Mouse (Mus musculus) layer of hippocampus, adult 2 months (tissue): ENCODE measurements around the gene Cep135. TPM values are rescaled to one million over a fixed set of nuclear protein-coding genes. Genes with fewer than 3 reads are reported as not detected.

Experiments
- DNase-seq, 2 experiments: peaks; one replicate each; pipeline ENCODE4 v3.0.0; 2022; ENCODE audit warnings: low spot score in 2 of 2
- H3K27ac ChIP-seq: fragments of 200-600 bp; 2 replicates; pipeline ENCODE4 v1.8.1; 2022
- H3K4me3 ChIP-seq: fragments of 200-600 bp; 2 replicates; pipeline ENCODE4 v1.8.1; 2022; ENCODE audit warnings: mild to moderate bottlenecking
- CTCF ChIP-seq: fragments of 200-600 bp; conservative IDR thresholded peaks from 2 replicates; pipeline ENCODE4 v1.8.1; 2022; ENCODE audit warnings: antibody characterized with exemption, mild to moderate bottlenecking, moderate library complexity
- long read RNA-seq, 2 experiments: library from polyadenylated mRNA; stranded (forward); transcript quantifications; one replicate each; pipeline ENCODE4 v2.0.0; 2021; ENCODE audit warnings: borderline mapping rate in 2 of 2
- total RNA-seq, 2 experiments: library from RNA; stranded (reverse); gene quantifications; 2 replicates each; pipeline ENCODE4 v1.2.3; 2021

The Cep135 gene
- 1 to 10 TPM; 6.9 to 7.6 TPM for total RNA-seq
- long read RNA-seq, experiment 1, partial matches to known transcripts, result 0 of 1 reads
- long read RNA-seq, experiment 1, other reads (novel, unspliced or antisense), result 1 of 1 reads
- long read RNA-seq, experiment 2, partial matches to known transcripts, result 0 of 6 reads
- long read RNA-seq, experiment 2, other reads (novel, unspliced or antisense), result 6 of 6 reads

DNA sequence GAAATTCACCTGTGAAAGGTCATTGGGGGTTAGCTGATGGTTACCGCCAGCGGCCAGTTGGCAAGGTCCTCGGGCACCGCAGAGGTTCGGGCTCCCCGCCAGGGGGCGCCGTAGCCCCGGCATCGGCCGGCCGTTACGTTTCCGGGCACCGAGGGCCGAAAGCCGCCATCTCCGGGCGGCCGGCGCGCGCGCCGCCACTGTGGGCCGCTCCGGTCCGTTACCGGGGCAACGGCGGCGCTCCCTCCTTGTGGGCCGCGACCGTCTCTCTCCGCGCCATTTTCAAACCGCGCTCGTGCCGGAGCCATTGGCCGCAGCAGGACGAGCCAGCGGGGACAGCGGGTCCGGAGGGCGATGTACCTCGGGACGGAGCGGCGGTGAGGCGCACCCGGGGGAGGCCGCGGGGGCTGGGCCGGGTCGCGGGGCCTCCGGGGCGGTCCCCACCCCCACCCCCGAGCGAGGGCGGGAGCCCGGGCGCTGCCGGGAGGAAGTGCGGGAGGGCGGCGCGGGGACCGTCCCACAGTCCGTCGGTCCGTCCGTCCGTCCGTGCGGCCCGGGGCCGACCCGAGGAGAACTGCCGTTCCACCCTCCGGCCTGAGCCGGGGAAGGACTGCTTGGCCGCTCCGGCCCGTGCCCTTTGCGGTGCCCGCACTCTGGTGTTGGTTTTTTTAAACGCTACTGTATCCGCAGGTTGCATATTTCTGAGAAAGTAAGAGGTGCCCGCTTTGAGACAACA, at the start of gene Cep135:
Cep135 (plus strand) TSS at position 148 of the 733 bp plus-strand sequence.
- Histone ChIP-seq H3K27ac (peak within 1 kb of the TSS; percentile 92), H3K4me3 (peak within 1 kb of the TSS; percentile 86)
- TF ChIP-seq CTCF, result peak; percentile 92
- peak; percentile 70 to 90 for DNase-seq

DNA sequence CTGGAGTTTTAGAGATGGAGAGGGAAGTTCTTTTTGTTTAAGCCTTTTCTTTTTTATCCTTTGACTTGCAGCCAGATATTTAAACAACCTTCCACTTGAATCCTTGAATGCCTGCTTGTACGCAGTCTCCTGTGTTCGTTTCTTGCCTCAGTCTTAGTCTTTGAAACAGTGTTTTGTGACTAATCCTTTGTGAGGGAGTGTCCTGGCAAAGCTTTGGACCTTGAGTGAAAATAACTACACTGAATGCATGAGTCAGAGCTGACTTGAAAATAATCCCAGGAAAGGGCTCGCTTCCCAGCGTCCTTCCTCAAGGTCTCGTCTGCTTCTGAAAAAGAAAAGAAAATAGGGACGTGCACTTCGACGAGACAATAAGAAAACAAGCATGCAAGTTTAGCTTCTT, 48.3 kb upstream of the Cep135 start:
- no peak for TF ChIP-seq CTCF
- Histone ChIP-seq H3K27ac (0 out of 2 replicates have a peak overlapping the region, but pooled peaks have one; percentile 1), H3K4me3 (no peak overlapping the region)
- peak in 1 of 2 experiments; percentile 26 for DNase-seq

DNA sequence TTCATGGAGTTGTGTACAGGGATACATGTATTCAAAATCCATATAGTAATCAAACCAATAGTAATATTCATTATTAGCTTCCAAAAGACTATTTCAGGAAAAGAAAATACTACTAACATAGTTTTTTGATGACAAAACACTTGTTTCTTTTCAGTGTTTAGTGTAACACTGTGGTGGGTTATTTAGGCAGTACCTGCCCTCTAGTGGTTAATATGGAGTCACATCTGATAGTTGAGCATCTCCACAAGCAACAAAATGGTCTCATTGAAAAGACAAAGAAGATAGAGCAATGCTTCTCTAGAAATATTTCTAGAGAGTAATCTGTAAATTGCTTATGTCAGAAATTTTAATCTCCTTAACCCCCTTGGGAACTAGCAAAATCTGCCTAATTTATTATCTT, 47.7 kb upstream of the Cep135 start:
- TF ChIP-seq CTCF, result peak; percentile 88
- DNase-seq, result no peak
- Histone ChIP-seq H3K27ac (no peak overlapping the region), H3K4me3 (no peak overlapping the region)

DNA sequence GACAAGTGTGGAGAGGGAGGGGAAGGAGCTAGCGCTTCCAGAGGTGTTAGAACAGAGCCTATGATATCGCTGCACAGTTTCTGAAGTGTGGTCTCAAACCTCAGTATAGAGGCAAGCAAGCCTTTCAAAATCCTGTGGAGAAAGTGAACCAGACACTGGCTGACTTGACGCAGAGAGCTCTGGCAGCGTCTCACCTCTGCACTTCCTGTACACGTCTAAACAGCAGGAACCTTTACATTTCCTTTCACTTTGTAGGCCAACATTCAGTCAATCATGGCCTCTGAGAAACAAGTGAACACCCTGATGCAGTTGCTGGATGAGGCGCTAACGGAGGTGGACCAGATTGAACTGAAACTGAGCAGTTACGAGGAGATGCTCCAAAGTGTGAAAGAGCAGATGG, 45.3 kb upstream of the Cep135 start:
- DNase-seq, result no peak
- no peak for TF ChIP-seq CTCF
- Histone ChIP-seq H3K4me3 (no peak overlapping the region), H3K27ac (no peak overlapping the region)

- Histone ChIP-seq H3K27ac (no peak overlapping the region), H3K4me3 (no peak overlapping the region)
- no peak for DNase-seq
- TF ChIP-seq CTCF, result no peak
Measured at GRCm38 (mm10) chr5:76550426-76550825, 38.1 kb upstream of the Cep135 start.

GRCm38 (mm10) chr5:76565321-76565720, 23.2 kb upstream of the Cep135 start:
- Histone ChIP-seq H3K27ac (no peak overlapping the region), H3K4me3 (no peak overlapping the region)
- DNase-seq, result peak; percentile 12 to 65
- peak; percentile 97 for TF ChIP-seq CTCF

GRCm38 (mm10) chr5:76574251-76574650, 14.2 kb upstream of the Cep135 start:
- H3K4me3 ChIP-seq, result no peak overlapping the region
- H3K27ac ChIP-seq, result no peak overlapping the region
- DNase-seq, result no peak
- TF ChIP-seq CTCF, result peak; percentile 18

DNA sequence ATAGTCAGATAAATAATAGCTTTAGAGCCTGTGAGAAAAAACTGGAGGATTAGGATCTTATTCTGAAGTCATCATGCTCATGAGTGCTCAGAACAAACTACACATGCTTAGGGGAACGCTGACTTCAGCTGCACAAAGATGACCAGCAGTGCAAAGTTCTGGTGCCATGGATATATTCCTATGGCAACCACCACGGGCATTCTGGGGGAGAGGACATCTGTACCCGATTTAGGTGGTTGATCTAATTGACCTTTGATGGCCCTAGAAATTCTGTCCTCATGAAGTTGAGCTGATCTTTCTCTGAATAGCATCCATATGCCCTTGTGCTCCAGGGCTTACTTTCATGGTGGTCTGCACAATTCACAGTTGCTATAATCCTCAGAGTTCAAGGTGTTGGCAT, 11.5 kb upstream of the Cep135 start:
- Histone ChIP-seq H3K4me3 (no peak overlapping the region), H3K27ac (no peak overlapping the region)
- DNase-seq, result no peak
- no peak for TF ChIP-seq CTCF

GRCm38 (mm10) chr5:76585378-76585777, 3.1 kb upstream of the Cep135 start:
- no peak overlapping the region for H3K4me3 ChIP-seq
- H3K27ac ChIP-seq, result no peak overlapping the region
- TF ChIP-seq CTCF, result no peak
- no peak for DNase-seq

DNA sequence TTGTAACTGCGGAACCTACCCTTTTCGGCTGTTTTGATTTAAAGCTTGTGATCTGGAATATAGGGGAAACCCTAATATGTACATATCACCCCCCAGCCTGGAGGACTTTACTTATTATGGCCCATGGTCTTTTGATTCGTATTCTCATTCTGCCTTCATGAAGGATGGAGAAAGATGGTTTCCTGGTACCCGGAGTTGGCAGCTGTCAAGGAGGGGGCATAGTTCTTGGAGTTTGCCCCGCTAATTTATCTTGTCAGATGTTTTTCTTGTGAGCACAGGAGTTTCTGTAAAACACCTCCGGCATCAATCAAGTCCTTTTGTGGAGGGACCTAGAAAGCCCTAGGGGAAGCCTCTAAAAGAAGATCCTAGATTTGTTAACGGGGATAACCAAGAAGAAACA, 813 bp downstream of the Cep135 start:
- peak overlapping the region; percentile 92 for H3K27ac ChIP-seq
- peak overlapping the region; percentile 86 for H3K4me3 ChIP-seq
- no peak for DNase-seq
- TF ChIP-seq CTCF, result no peak

DNA sequence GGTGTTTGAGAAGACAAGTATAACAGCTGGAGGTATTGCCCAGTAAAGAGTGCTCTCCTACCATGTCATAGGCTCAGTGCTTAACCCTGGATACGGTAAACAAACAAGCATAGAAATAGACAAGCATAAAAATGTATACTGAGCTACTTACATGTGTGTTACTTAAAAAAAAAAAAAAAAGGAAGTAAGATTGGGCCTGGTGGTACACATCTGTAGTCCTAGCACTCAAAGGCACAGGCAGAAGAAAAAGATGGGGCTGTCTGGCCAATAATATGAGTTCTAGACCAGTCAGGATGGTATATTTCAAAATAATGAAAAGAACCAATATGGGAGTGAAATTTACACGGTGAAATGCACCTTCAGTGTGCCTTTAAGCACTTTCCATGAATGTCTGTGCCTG, 1.5 kb downstream of the Cep135 start:
- H3K27ac ChIP-seq, result no peak overlapping the region
- no peak for TF ChIP-seq CTCF

DNA sequence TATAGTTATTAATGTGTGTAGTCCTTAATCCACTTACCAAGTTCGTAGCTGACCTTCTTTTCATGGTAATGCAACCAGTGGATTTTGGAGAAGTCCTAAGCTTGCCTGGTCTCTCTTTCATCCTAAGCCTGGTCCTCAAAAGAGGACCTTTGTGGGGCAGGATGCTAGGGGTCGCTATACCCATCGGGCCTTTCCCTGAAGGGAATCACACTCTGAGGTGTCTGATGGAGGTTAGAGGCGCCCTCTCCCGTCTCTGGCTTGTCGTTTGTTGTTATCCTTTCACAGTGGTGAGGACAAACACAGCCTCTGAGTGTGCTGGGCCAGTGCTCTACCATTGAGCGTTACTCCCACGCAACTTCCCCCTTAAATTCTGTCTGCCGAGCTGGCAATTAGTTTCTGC, 3.4 kb downstream of the Cep135 start:
- no peak for DNase-seq
- TF ChIP-seq CTCF, result 0 out of 2 replicates have a peak, but pooled peaks have one; percentile 6
- no peak overlapping the region for H3K4me3 ChIP-seq
- no peak overlapping the region for H3K27ac ChIP-seq

More for the DNA sequence above, 1.5 kb downstream of the Cep135 start:
- H3K4me3 ChIP-seq, result no peak overlapping the region
- DNase-seq, result no peak

DNA sequence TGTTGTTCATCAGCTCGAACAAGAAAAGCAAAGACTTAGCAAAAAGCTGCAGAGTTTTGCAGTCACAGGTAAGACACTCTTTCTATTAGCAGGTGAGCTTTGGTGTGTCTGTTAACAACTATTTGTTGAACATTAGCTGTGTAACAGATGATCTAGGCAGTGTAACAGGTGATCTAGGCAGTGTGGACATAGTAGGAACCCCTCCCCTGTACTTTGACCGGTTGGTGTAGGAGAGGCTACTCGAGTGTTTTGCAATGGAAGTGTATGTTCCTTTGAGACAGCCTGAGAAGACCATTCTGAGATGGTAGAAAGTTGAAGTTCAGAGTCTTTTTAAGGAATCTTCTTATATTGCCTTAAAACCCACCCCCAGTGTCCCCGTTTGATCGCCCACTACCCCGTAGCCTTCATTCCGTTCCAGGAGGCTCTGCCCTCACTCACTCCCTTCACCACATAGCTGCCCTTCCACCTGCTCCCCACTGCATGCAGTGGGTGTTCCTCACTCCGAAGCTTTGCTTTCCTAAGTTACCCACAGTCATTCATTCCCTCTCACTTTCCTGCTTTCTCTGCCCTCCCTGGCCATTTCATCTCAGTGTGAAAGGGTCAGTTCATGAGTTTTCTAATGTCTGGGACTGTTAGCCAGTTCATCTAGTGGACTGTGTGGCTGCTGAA, 21.3 kb downstream of the Cep135 start:
- DNase-seq, result no peak
- no peak for TF ChIP-seq CTCF
- Histone ChIP-seq H3K27ac (no peak overlapping the region), H3K4me3 (no peak overlapping the region)
